In the genomic region with DNA sequence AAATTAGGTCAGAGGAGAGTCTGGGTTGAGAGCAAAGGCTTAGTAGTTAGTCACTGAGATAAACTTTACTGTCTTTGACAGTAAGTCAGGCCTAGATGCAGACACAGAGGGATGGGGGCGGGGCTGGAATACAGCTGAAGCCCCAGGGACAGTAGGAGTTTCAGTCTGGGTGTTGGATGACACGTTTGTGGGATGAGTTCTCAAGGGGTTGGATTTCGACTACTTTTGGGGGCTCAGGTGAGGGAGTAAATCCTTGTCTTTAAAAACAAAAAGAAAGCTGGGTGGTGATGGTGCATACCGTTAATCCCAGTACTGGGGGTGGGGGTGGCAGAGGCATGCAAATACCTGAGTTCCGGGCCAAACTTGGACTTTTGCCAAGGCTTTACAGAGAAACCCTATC, we compare ENCODE assay signal across 8 mouse cellular contexts. TPM values are rescaled to one million over a fixed set of nuclear protein-coding genes. Genes with fewer than 3 reads are reported as not detected.
A peak's percentile ranks its signal among the peaks of the same experiment; 100 is the strongest.
DNase-seq lines count a peak whose midpoint lies in the region; ATAC-seq and TF ChIP-seq lines count a peak whose summit lies in the region.

No protein-coding gene starts in this region.

- no peak for TF ChIP-seq CTCF in lung, adult 2 months (IDR thresholded peaks at IDR 0.05; ENCODE audit: insufficient read depth, low read length)

- no peak overlapping the region for H3K4me3 ChIP-seq in lung, adult 2 months (replicated peaks; ENCODE audit: extremely low read depth, low read depth, low read length)
- H3K4me3 ChIP-seq in intestine, embryonic 15.5 days (replicated peaks), result peak overlapping the region; percentile 47; the same call in 1 of the 2 replicates
- H3K4me3 ChIP-seq in stomach, embryonic 14.5 days (ENCODE audit: low read depth, low read length), result no peak overlapping the region; the same call in 1 of the 2 replicates

- peaks cover 7% of the 10 kb centered on the region for H3K4me1 ChIP-seq in lung, adult 2 months (ENCODE audit: control insufficient read depth, insufficient read depth, low read length)
- H3K4me1 ChIP-seq in intestine, embryonic 15.5 days (replicated peaks), result peaks cover 25% of the 10 kb centered on the region
- H3K4me1 ChIP-seq in stomach, embryonic 14.5 days (ENCODE audit: control insufficient read depth, insufficient read depth, low read length), result peaks cover 10% of the 10 kb centered on the region; the same call in 1 of the 2 replicates

- 38% methylated on average over 5 of the region's 5 CpGs for WGBS in lung, adult 2 months
- 30% methylated on average over 5 of the region's 5 CpGs for WGBS in intestine, embryonic 15.5 days
- WGBS in stomach, embryonic 14.5 days, result 27% methylated on average over 5 of the region's 5 CpGs

- H3K27me3 ChIP-seq in intestine, embryonic 15.5 days (replicated peaks), result no peaks in the 10 kb centered on the region
- H3K27me3 ChIP-seq in stomach, embryonic 14.5 days (ENCODE audit: control insufficient read depth, insufficient read depth, low read length), result no peaks in the 10 kb centered on the region

- TF ChIP-seq POLR2A in lung, adult 2 months (IDR thresholded peaks at IDR 0.05; ENCODE audit: borderline replicate concordance, extremely low read depth, low read depth, low read length), result no peak

- H3K4me2 ChIP-seq in intestine, embryonic 15.5 days (replicated peaks), result peak overlapping the region; percentile 74
- peak overlapping the region; percentile 42 for H3K4me2 ChIP-seq in stomach, embryonic 14.5 days (replicated peaks; ENCODE audit: low read depth, low read length)

- no peaks in the 10 kb centered on the region for H3K36me3 ChIP-seq in intestine, embryonic 15.5 days
- H3K36me3 ChIP-seq in stomach, embryonic 14.5 days (ENCODE audit: control insufficient read depth, insufficient read depth, low read length), result no peaks in the 10 kb centered on the region

- H3K9me3 ChIP-seq in intestine, embryonic 15.5 days, result no peaks in the 10 kb centered on the region
- no peaks in the 10 kb centered on the region for H3K9me3 ChIP-seq in stomach, embryonic 14.5 days (ENCODE audit: control insufficient read depth, low read depth, low read length)

- peak; percentile 30 for DNase-seq in embryo, embryonic 10.5 days (ENCODE audit: low spot score)
- no peak for DNase-seq in embryo, embryonic 10 days (ENCODE audit: low spot score)
- DNase-seq in lung, postnatal 10 days, result peak; percentile 23
- DNase-seq in lung, adult 2 months, result no peak
- no peak for DNase-seq in cerebellum, adult 11-12 months
- no peak for DNase-seq in layer of hippocampus, adult 11-12 months (ENCODE audit: low spot score)

- ATAC-seq in intestine, embryonic 15.5 days, result no peak
- no peak for ATAC-seq in stomach, embryonic 14.5 days (ENCODE audit: insufficient number of reproducible peaks, insufficient read depth, low FRiP score, low read depth)

- peak overlapping the region; percentile 54; the same call in 1 of the 2 replicates for H3K9ac ChIP-seq in intestine, embryonic 15.5 days
- no peak overlapping the region for H3K9ac ChIP-seq in stomach, embryonic 14.5 days (replicated peaks; ENCODE audit: low read depth, low read length)

- peak overlapping the region; percentile 98 for H3K27ac ChIP-seq in intestine, embryonic 15.5 days
- H3K27ac ChIP-seq in stomach, embryonic 14.5 days (ENCODE audit: low read length), result peak overlapping the region; percentile 79; the same call in 1 of the 2 replicates

RNA-seq across cellular contexts. Expression of a gene that starts 7.3 kb away (rescaled TPM):
- 18.5 and 20.0 TPM in 2 replicates for polyA plus RNA-seq in lung, adult 2 months (2012; rRNA removed)
- polyA plus RNA-seq in intestine, embryonic 15.5 days (2015; fragmentation: Nextera tagmentation; extraction: Ambion mirVana), result 9.0 and 9.6 TPM in 2 replicates
- 16.9 and 18.9 TPM in 2 replicates for polyA plus RNA-seq in stomach, embryonic 14.5 days (2014; fragmentation: Nextera tagmentation; extraction: Ambion mirVana)

RNA-seq across cellular contexts. Expression of a gene that starts 31.6 kb away (rescaled TPM):
- polyA plus RNA-seq in lung, adult 2 months (2012; rRNA removed), result 0.05 TPM in 1 of 2 replicates, not detected in the other
- 0.59 and 0.68 TPM in 2 replicates for polyA plus RNA-seq in intestine, embryonic 15.5 days (2015; fragmentation: Nextera tagmentation; extraction: Ambion mirVana)
- polyA plus RNA-seq in stomach, embryonic 14.5 days (2014; fragmentation: Nextera tagmentation; extraction: Ambion mirVana), result 2.0 and 2.5 TPM in 2 replicates

RNA-seq across cellular contexts. Expression of a gene that starts 46.5 kb away (rescaled TPM):
- 20.8 and 21.1 TPM in 2 replicates for polyA plus RNA-seq in lung, adult 2 months (2012; rRNA removed)
- polyA plus RNA-seq in intestine, embryonic 15.5 days (2015; fragmentation: Nextera tagmentation; extraction: Ambion mirVana), result 0.54 and 1.2 TPM in 2 replicates
- 0.94 and 1.2 TPM in 2 replicates for polyA plus RNA-seq in stomach, embryonic 14.5 days (2014; fragmentation: Nextera tagmentation; extraction: Ambion mirVana)

RNA-seq across cellular contexts. Expression of a gene that starts 48.1 kb away (rescaled TPM):
- 21.9 and 27.5 TPM in 2 replicates for polyA plus RNA-seq in lung, adult 2 months (2012; rRNA removed)
- 58.2 and 62.7 TPM in 2 replicates for polyA plus RNA-seq in intestine, embryonic 15.5 days (2015; fragmentation: Nextera tagmentation; extraction: Ambion mirVana)
- 63.8 and 68.4 TPM in 2 replicates for polyA plus RNA-seq in stomach, embryonic 14.5 days (2014; fragmentation: Nextera tagmentation; extraction: Ambion mirVana)

Comparison
In these comparisons a context has a peak if more than half of its experiments do, and no peak if none do; other contexts are left out.
1. DNase-seq: peak in embryo, embryonic 10.5 days (single experiment) and lung, postnatal 10 days (single experiment); none in embryo, embryonic 10 days (single experiment), lung, adult 2 months (single experiment), cerebellum, adult 11-12 months (single experiment) and layer of hippocampus, adult 11-12 months (single experiment).